Mouse (Mus musculus): ENCODE measurements around the gene C1qtnf4. TPM values are rescaled to one million over a fixed set of nuclear protein-coding genes. Genes with fewer than 3 reads are reported as not detected.

The C1qtnf4 gene
- polyA plus RNA-seq (2012; ENCODE audit: insufficient read depth, insufficient read length, missing spikeins): 1.6 and 1.8 TPM in 2 replicates

- H3K4me1 ChIP-seq (ENCODE audit: control insufficient read depth, insufficient read depth, insufficient read length, low read length): no peaks in the 10 kb centered on the region
- H3K4me3 ChIP-seq (ENCODE audit: insufficient read depth, low read depth, low read length): 0 out of 2 replicates have a peak within 1 kb of the TSS, but pooled peaks have one; percentile 12
- no peak within 1 kb of the TSS for H3K27ac ChIP-seq (replicated peaks; ENCODE audit: low read depth, low read length)
Measured at GRCm38 (mm10) chr2:90885218-90886041, at the start of gene C1qtnf4. Gene C1qtnf4 (plus strand): TSS chr2:90885860.

GRCm38 (mm10) chr2:90838621-90839020 is 47.0 kb upstream of the C1qtnf4 start:
- no peaks in the 10 kb centered on the region for H3K4me1 ChIP-seq (ENCODE audit: control insufficient read depth, insufficient read depth, insufficient read length, low read length)
- no peak overlapping the region for H3K4me3 ChIP-seq (ENCODE audit: insufficient read depth, low read depth, low read length)
- H3K27ac ChIP-seq (replicated peaks; ENCODE audit: low read depth, low read length): no peak overlapping the region

GRCm38 (mm10) chr2:90843666-90844065 is 42.0 kb upstream of the C1qtnf4 start:
- Histone ChIP-seq H3K27ac (replicated peaks; ENCODE audit: low read depth, low read length) (no peak overlapping the region), H3K4me1 (ENCODE audit: control insufficient read depth, insufficient read depth, insufficient read length, low read length) (no peaks in the 10 kb centered on the region), H3K4me3 (ENCODE audit: insufficient read depth, low read depth, low read length) (no peak overlapping the region)

- H3K4me3 ChIP-seq (ENCODE audit: insufficient read depth, low read depth, low read length): no peak overlapping the region
- no peaks in the 10 kb centered on the region for H3K4me1 ChIP-seq (ENCODE audit: control insufficient read depth, insufficient read depth, insufficient read length, low read length)
- no peak overlapping the region for H3K27ac ChIP-seq (replicated peaks; ENCODE audit: low read depth, low read length)
Measured at GRCm38 (mm10) chr2:90844262-90844661, 41.4 kb upstream of the C1qtnf4 start.

- H3K4me3 ChIP-seq (ENCODE audit: insufficient read depth, low read depth, low read length): no peak overlapping the region
- peak overlapping the region; percentile 61 for H3K27ac ChIP-seq (replicated peaks; ENCODE audit: low read depth, low read length)
- peaks cover under 1% of the 10 kb centered on the region; the same call in 1 of the 2 replicates for H3K4me1 ChIP-seq (ENCODE audit: control insufficient read depth, insufficient read depth, insufficient read length, low read length)
Measured at GRCm38 (mm10) chr2:90845234-90845633, 40.4 kb upstream of the C1qtnf4 start.

- Histone ChIP-seq H3K4me3 (ENCODE audit: insufficient read depth, low read depth, low read length) (peak overlapping the region; percentile 66), H3K4me1 (ENCODE audit: control insufficient read depth, insufficient read depth, insufficient read length, low read length) (peaks cover 4% of the 10 kb centered on the region; the same call in 1 of the 2 replicates), H3K27ac (replicated peaks; ENCODE audit: low read depth, low read length) (peak overlapping the region; percentile 98)
Measured at GRCm38 (mm10) chr2:90846171-90846570, 39.5 kb upstream of the C1qtnf4 start.

GRCm38 (mm10) chr2:90846597-90846954 is 39.1 kb upstream of the C1qtnf4 start:
- H3K4me3 ChIP-seq (ENCODE audit: insufficient read depth, low read depth, low read length): peak overlapping the region; percentile 66
- peaks cover 4% of the 10 kb centered on the region; the same call in 1 of the 2 replicates for H3K4me1 ChIP-seq (ENCODE audit: control insufficient read depth, insufficient read depth, insufficient read length, low read length)
- H3K27ac ChIP-seq (replicated peaks; ENCODE audit: low read depth, low read length): peak overlapping the region; percentile 98

- Histone ChIP-seq H3K4me1 (ENCODE audit: control insufficient read depth, insufficient read depth, insufficient read length, low read length) (peaks cover 4% of the 10 kb centered on the region; the same call in 1 of the 2 replicates), H3K27ac (replicated peaks; ENCODE audit: low read depth, low read length) (peak within 1 kb of the TSS; percentile 98), H3K4me3 (ENCODE audit: insufficient read depth, low read depth, low read length) (peak within 1 kb of the TSS; percentile 74)
Measured at GRCm38 (mm10) chr2:90846955-90847680, 38.5 kb upstream of the C1qtnf4 start, which contains the start of gene Mtch2. Gene Mtch2 (plus strand): TSS chr2:90847155.

- Histone ChIP-seq H3K27ac (replicated peaks; ENCODE audit: low read depth, low read length) (peak overlapping the region; percentile 89), H3K4me1 (ENCODE audit: control insufficient read depth, insufficient read depth, insufficient read length, low read length) (peaks cover 4% of the 10 kb centered on the region; the same call in 1 of the 2 replicates), H3K4me3 (ENCODE audit: insufficient read depth, low read depth, low read length) (peak overlapping the region; percentile 74)
Measured at GRCm38 (mm10) chr2:90847681-90848050, 38.0 kb upstream of the C1qtnf4 start.

GRCm38 (mm10) chr2:90848331-90848730 is 37.3 kb upstream of the C1qtnf4 start:
- H3K4me3 ChIP-seq (ENCODE audit: insufficient read depth, low read depth, low read length): peak overlapping the region; percentile 74
- peaks cover 4% of the 10 kb centered on the region; the same call in 1 of the 2 replicates for H3K4me1 ChIP-seq (ENCODE audit: control insufficient read depth, insufficient read depth, insufficient read length, low read length)
- no peak overlapping the region for H3K27ac ChIP-seq (replicated peaks; ENCODE audit: low read depth, low read length)

- Histone ChIP-seq H3K4me1 (ENCODE audit: control insufficient read depth, insufficient read depth, insufficient read length, low read length) (peaks cover 4% of the 10 kb centered on the region; the same call in 1 of the 2 replicates), H3K4me3 (ENCODE audit: insufficient read depth, low read depth, low read length) (no peak overlapping the region), H3K27ac (replicated peaks; ENCODE audit: low read depth, low read length) (no peak overlapping the region)
Measured at GRCm38 (mm10) chr2:90850401-90850800, 35.3 kb upstream of the C1qtnf4 start.

GRCm38 (mm10) chr2:90861486-90861885 is 24.2 kb upstream of the C1qtnf4 start:
- Histone ChIP-seq H3K4me1 (ENCODE audit: control insufficient read depth, insufficient read depth, insufficient read length, low read length) (no peaks in the 10 kb centered on the region), H3K27ac (replicated peaks; ENCODE audit: low read depth, low read length) (no peak overlapping the region)

GRCm38 (mm10) chr2:90864184-90864583 is 21.5 kb upstream of the C1qtnf4 start:
- Histone ChIP-seq H3K4me1 (ENCODE audit: control insufficient read depth, insufficient read depth, insufficient read length, low read length) (no peaks in the 10 kb centered on the region), H3K4me3 (ENCODE audit: insufficient read depth, low read depth, low read length) (no peak overlapping the region), H3K27ac (replicated peaks; ENCODE audit: low read depth, low read length) (no peak overlapping the region)

More at GRCm38 (mm10) chr2:90861486-90861885, 24.2 kb upstream of the C1qtnf4 start:
- H3K4me3 ChIP-seq (ENCODE audit: insufficient read depth, low read depth, low read length): no peak overlapping the region

- Histone ChIP-seq H3K27ac (replicated peaks; ENCODE audit: low read depth, low read length) (no peak overlapping the region), H3K4me1 (ENCODE audit: control insufficient read depth, insufficient read depth, insufficient read length, low read length) (peaks cover 4% of the 10 kb centered on the region; the same call in 1 of the 2 replicates), H3K4me3 (ENCODE audit: insufficient read depth, low read depth, low read length) (no peak overlapping the region)
Measured at GRCm38 (mm10) chr2:90866524-90866923, 19.1 kb upstream of the C1qtnf4 start.

GRCm38 (mm10) chr2:90870136-90870601 is 15.5 kb upstream of the C1qtnf4 start:
- no peak overlapping the region for H3K4me3 ChIP-seq (ENCODE audit: insufficient read depth, low read depth, low read length)
- H3K4me1 ChIP-seq (ENCODE audit: control insufficient read depth, insufficient read depth, insufficient read length, low read length): peaks cover 7% of the 10 kb centered on the region
- H3K27ac ChIP-seq (replicated peaks; ENCODE audit: low read depth, low read length): no peak overlapping the region
